Mouse (Mus musculus) heart, postnatal 25 days (tissue): ENCODE data around the gene Enpep. TPM values are rescaled to one million over a fixed set of nuclear protein-coding genes. Genes with fewer than 3 reads are reported as not detected.

ENCODE experiments used
- total RNA-seq, 2 experiments: library from RNA; stranded (reverse); gene quantifications; 2 replicates each; pipeline ENCODE4 v1.2.3; 2021

The Enpep gene
- total RNA-seq, 2 experiments from 2014 or later, result 6.6 to 8.0 TPM

Other genes starting within 250 kb of the Enpep start
- 1 to 10 TPM; 1.3 TPM for gene Pitx2, start 132.8 kb downstream of the Enpep start, total RNA-seq
- 1 to 10 TPM; 1.4 to 1.5 TPM for gene Elovl6, start 199.6 kb upstream of the Enpep start, total RNA-seq